Mouse (Mus musculus): ENCODE measurements around the gene A930009A15Rik. TPM values are rescaled to one million over a fixed set of nuclear protein-coding genes. Genes with fewer than 3 reads are reported as not detected.

A930009A15Rik gene
- total and polyA plus RNA-seq, 3 experiments: not detected

- no peak for DNase-seq (ENCODE audit: low spot score)
- no peak for TF ChIP-seq CTCF (IDR thresholded peaks at IDR 0.05; ENCODE audit: low read depth, low read length)
- no peak for TF ChIP-seq GATA2 (IDR thresholded peaks at IDR 0.05; ENCODE audit: borderline replicate concordance, low read depth, low read length)
- TF ChIP-seq TAL1 (conservative IDR thresholded peaks at IDR 0.05; ENCODE audit: low read depth, low read length): no peak
- no peak for TF ChIP-seq GATA1 (IDR thresholded peaks at IDR 0.05; ENCODE audit: borderline replicate concordance, low read length)
- no peaks in the 10 kb centered on the region for H3K36me3 ChIP-seq (replicated peaks)
- H3K9me3 ChIP-seq (replicated peaks): peaks cover 47% of the 10 kb centered on the region
- no peak overlapping the region; the same call in 1 of the 2 replicates for H3K4me3 ChIP-seq (ENCODE audit: low read depth, low read length)
- no peak for ATAC-seq (ENCODE audit: extremely low read depth, insufficient number of reproducible peaks, low FRiP score, poor library complexity, severe bottlenecking)
- no peaks in the 10 kb centered on the region for H3K27me3 ChIP-seq (ENCODE audit: insufficient read depth, low read length)
- no peaks in the 10 kb centered on the region for H3K4me1 ChIP-seq (ENCODE audit: insufficient read depth, low read depth, low read length)
Measured at GRCm38 (mm10) chr10:115586246-115587231, 16.8 kb downstream of the A930009A15Rik start.

GRCm38 (mm10) chr10:115587301-115587969 lies 17.6 kb downstream of the A930009A15Rik start, which contains the start of gene Lgr5:
Gene Lgr5, minus strand, starts transcription at chr10:115587780.
- no peak for ATAC-seq (ENCODE audit: extremely low read depth, insufficient number of reproducible peaks, low FRiP score, poor library complexity, severe bottlenecking)
- no peak for DNase-seq (ENCODE audit: low spot score)
- peaks cover 47% of the 10 kb centered on the region for H3K9me3 ChIP-seq (replicated peaks)
- H3K36me3 ChIP-seq (replicated peaks): no peaks in the 10 kb centered on the region
- TF ChIP-seq POLR2AphosphoS5 (IDR thresholded peaks at IDR 0.05; ENCODE audit: insufficient replicate concordance, low read depth, low read length) (no peak), GATA1 (IDR thresholded peaks at IDR 0.05; ENCODE audit: borderline replicate concordance, low read length) (no peak), TAL1 (conservative IDR thresholded peaks at IDR 0.05; ENCODE audit: low read depth, low read length) (no peak), GATA2 (IDR thresholded peaks at IDR 0.05; ENCODE audit: borderline replicate concordance, low read depth, low read length) (no peak), CTCF (IDR thresholded peaks at IDR 0.05; ENCODE audit: low read depth, low read length) (no peak)
- no peaks in the 10 kb centered on the region for H3K27me3 ChIP-seq (ENCODE audit: insufficient read depth, low read length)
- no peaks in the 10 kb centered on the region for H3K4me1 ChIP-seq (ENCODE audit: insufficient read depth, low read depth, low read length)
- H3K4me3 ChIP-seq (ENCODE audit: low read depth, low read length): no peak within 1 kb of the TSS; the same call in 1 of the 2 replicates

GRCm38 (mm10) chr10:115587979-115588378 lies 18.2 kb downstream of the A930009A15Rik start:
- ATAC-seq (ENCODE audit: extremely low read depth, insufficient number of reproducible peaks, low FRiP score, poor library complexity, severe bottlenecking) (no peak), DNase-seq (ENCODE audit: low spot score) (no peak)
- TF ChIP-seq CTCF (IDR thresholded peaks at IDR 0.05; ENCODE audit: low read depth, low read length) (no peak), GATA2 (IDR thresholded peaks at IDR 0.05; ENCODE audit: borderline replicate concordance, low read depth, low read length) (no peak), GATA1 (IDR thresholded peaks at IDR 0.05; ENCODE audit: borderline replicate concordance, low read length) (no peak)
- H3K36me3 ChIP-seq (replicated peaks): no peaks in the 10 kb centered on the region
- no peak overlapping the region for H3K4me3 ChIP-seq (ENCODE audit: low read depth, low read length)
- peaks cover 51% of the 10 kb centered on the region for H3K9me3 ChIP-seq (replicated peaks)
- H3K27me3 ChIP-seq (ENCODE audit: insufficient read depth, low read length): no peaks in the 10 kb centered on the region
- H3K4me1 ChIP-seq (ENCODE audit: insufficient read depth, low read depth, low read length): no peaks in the 10 kb centered on the region

- H3K9me3 ChIP-seq (replicated peaks): peaks cover 36% of the 10 kb centered on the region
- TF ChIP-seq GATA2 (IDR thresholded peaks at IDR 0.05; ENCODE audit: borderline replicate concordance, low read depth, low read length) (no peak), CTCF (IDR thresholded peaks at IDR 0.05; ENCODE audit: low read depth, low read length) (no peak), POLR2AphosphoS5 (IDR thresholded peaks at IDR 0.05; ENCODE audit: insufficient replicate concordance, low read depth, low read length) (no peak), GATA1 (IDR thresholded peaks at IDR 0.05; ENCODE audit: borderline replicate concordance, low read length) (no peak), TAL1 (conservative IDR thresholded peaks at IDR 0.05; ENCODE audit: low read depth, low read length) (no peak)
- no peak overlapping the region for H3K4me3 ChIP-seq (ENCODE audit: low read depth, low read length)
- DNase-seq (ENCODE audit: low spot score) (no peak), ATAC-seq (ENCODE audit: extremely low read depth, insufficient number of reproducible peaks, low FRiP score, poor library complexity, severe bottlenecking) (no peak)
- H3K27me3 ChIP-seq (ENCODE audit: insufficient read depth, low read length): no peaks in the 10 kb centered on the region
- H3K4me1 ChIP-seq (ENCODE audit: insufficient read depth, low read depth, low read length): no peaks in the 10 kb centered on the region
- H3K36me3 ChIP-seq (replicated peaks): no peaks in the 10 kb centered on the region
Measured at GRCm38 (mm10) chr10:115593221-115593620, 23.4 kb downstream of the A930009A15Rik start.

GRCm38 (mm10) chr10:115593651-115594050 lies 23.9 kb downstream of the A930009A15Rik start:
- no peak overlapping the region for H3K4me3 ChIP-seq (ENCODE audit: low read depth, low read length)
- no peaks in the 10 kb centered on the region for H3K27me3 ChIP-seq (ENCODE audit: insufficient read depth, low read length)
- no peak for ATAC-seq (ENCODE audit: extremely low read depth, insufficient number of reproducible peaks, low FRiP score, poor library complexity, severe bottlenecking)
- H3K9me3 ChIP-seq (replicated peaks): peaks cover 35% of the 10 kb centered on the region
- no peaks in the 10 kb centered on the region for H3K4me1 ChIP-seq (ENCODE audit: insufficient read depth, low read depth, low read length)
- H3K36me3 ChIP-seq (replicated peaks): no peaks in the 10 kb centered on the region
- no peak for TF ChIP-seq CTCF (IDR thresholded peaks at IDR 0.05; ENCODE audit: low read depth, low read length)
- TF ChIP-seq GATA2 (IDR thresholded peaks at IDR 0.05; ENCODE audit: borderline replicate concordance, low read depth, low read length): no peak
- TF ChIP-seq TAL1 (conservative IDR thresholded peaks at IDR 0.05; ENCODE audit: low read depth, low read length): no peak
- no peak for TF ChIP-seq POLR2AphosphoS5 (IDR thresholded peaks at IDR 0.05; ENCODE audit: insufficient replicate concordance, low read depth, low read length)
- TF ChIP-seq GATA1 (IDR thresholded peaks at IDR 0.05; ENCODE audit: borderline replicate concordance, low read length): no peak
- DNase-seq (ENCODE audit: low spot score): no peak

- TF ChIP-seq TAL1 (conservative IDR thresholded peaks at IDR 0.05; ENCODE audit: low read depth, low read length): no peak
- no peak for TF ChIP-seq GATA2 (IDR thresholded peaks at IDR 0.05; ENCODE audit: borderline replicate concordance, low read depth, low read length)
- no peak for TF ChIP-seq GATA1 (IDR thresholded peaks at IDR 0.05; ENCODE audit: borderline replicate concordance, low read length)
- TF ChIP-seq POLR2AphosphoS5 (IDR thresholded peaks at IDR 0.05; ENCODE audit: insufficient replicate concordance, low read depth, low read length): no peak
- no peak for TF ChIP-seq CTCF (IDR thresholded peaks at IDR 0.05; ENCODE audit: low read depth, low read length)
- H3K27me3 ChIP-seq (ENCODE audit: insufficient read depth, low read length): no peaks in the 10 kb centered on the region
- no peaks in the 10 kb centered on the region for H3K36me3 ChIP-seq (replicated peaks)
- no peak for DNase-seq (ENCODE audit: low spot score)
- ATAC-seq (ENCODE audit: extremely low read depth, insufficient number of reproducible peaks, low FRiP score, poor library complexity, severe bottlenecking): no peak
- no peak overlapping the region for H3K4me3 ChIP-seq (ENCODE audit: low read depth, low read length)
- H3K4me1 ChIP-seq (ENCODE audit: insufficient read depth, low read depth, low read length): no peaks in the 10 kb centered on the region
- H3K9me3 ChIP-seq (replicated peaks): peaks cover 32% of the 10 kb centered on the region
Measured at GRCm38 (mm10) chr10:115595748-115596147, 26.0 kb downstream of the A930009A15Rik start.

Data from G1E (cell line).